Mouse (Mus musculus): Measurements from ENCODE around the gene Sec22a. TPM values are rescaled to one million over a fixed set of nuclear protein-coding genes. Genes with fewer than 3 reads are reported as not detected.

Sec22a gene
- 37.1 and 40.5 TPM in 2 replicates for polyA plus RNA-seq (2016; fragmentation: Nextera tagmentation; extraction: Ambion mirVana)

GRCm38 (mm10) chr16:35363150-35364062 lies at the start of gene Sec22a:
Gene Sec22a (minus strand): TSS chr16:35363918.
- Histone ChIP-seq H3K4me1 (peaks cover 23% of the 10 kb centered on the region), H3K27me3 (ENCODE audit: poor library complexity, severe bottlenecking) (no peaks in the 10 kb centered on the region), H3K9me3 (no peaks in the 10 kb centered on the region), H3K4me3 (peak within 1 kb of the TSS; percentile 78), H3K36me3 (replicated peaks) (peaks cover 13% of the 10 kb centered on the region), H3K27ac (peak within 1 kb of the TSS; percentile 92)
- WGBS: under 1% methylated on average over 67 of the region's 67 CpGs
- peak; percentile 96 for DNase-seq (ENCODE audit: extremely low spot score, low spot score)

DNA sequence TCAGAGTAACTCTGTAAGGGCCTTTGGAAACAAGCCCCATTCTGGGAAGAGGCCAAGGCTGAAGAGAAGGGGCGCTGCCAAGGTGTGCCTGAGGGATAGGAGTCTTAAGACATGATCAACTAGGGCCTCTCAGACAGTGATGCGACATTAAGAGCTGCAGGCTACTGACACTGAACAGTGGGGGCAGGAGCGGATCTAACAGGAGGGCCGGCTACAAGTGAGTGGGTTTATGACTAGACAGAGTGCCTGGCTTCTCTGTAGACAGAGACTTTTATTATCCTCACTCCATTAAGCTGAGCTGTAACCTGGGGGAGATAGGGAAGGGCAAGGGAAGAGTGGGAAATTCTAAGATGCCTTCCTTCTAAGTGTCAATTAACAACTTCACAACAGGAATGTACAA lies 43.0 kb upstream of the Sec22a start:
- no peak for DNase-seq (ENCODE audit: extremely low spot score, low spot score)
- H3K4me3 ChIP-seq: no peak overlapping the region
- H3K4me1 ChIP-seq: no peaks in the 10 kb centered on the region
- H3K27me3 ChIP-seq (ENCODE audit: poor library complexity, severe bottlenecking): peaks cover 3% of the 10 kb centered on the region; the same call in 1 of the 2 replicates
- 78% methylated on average over 4 of the region's 4 CpGs for WGBS
- no peak overlapping the region for H3K27ac ChIP-seq
- no peaks in the 10 kb centered on the region for H3K9me3 ChIP-seq
- peaks cover 55% of the 10 kb centered on the region for H3K36me3 ChIP-seq (replicated peaks)

GRCm38 (mm10) chr16:35406166-35406565 lies 42.4 kb upstream of the Sec22a start:
- H3K27me3 ChIP-seq (ENCODE audit: poor library complexity, severe bottlenecking): peaks cover 3% of the 10 kb centered on the region; the same call in 1 of the 2 replicates
- H3K4me3 ChIP-seq: no peak overlapping the region
- no peak for DNase-seq (ENCODE audit: extremely low spot score, low spot score)
- H3K4me1 ChIP-seq: no peaks in the 10 kb centered on the region
- peaks cover 60% of the 10 kb centered on the region for H3K36me3 ChIP-seq (replicated peaks)
- WGBS: 92% methylated on average over 4 of the region's 4 CpGs
- H3K9me3 ChIP-seq: no peaks in the 10 kb centered on the region
- H3K27ac ChIP-seq: no peak overlapping the region

- peaks cover 60% of the 10 kb centered on the region for H3K36me3 ChIP-seq (replicated peaks)
- DNase-seq (ENCODE audit: extremely low spot score, low spot score): no peak
- H3K27ac ChIP-seq: no peak overlapping the region
- WGBS: 96% methylated on average over 14 of the region's 14 CpGs
- no peaks in the 10 kb centered on the region for H3K4me1 ChIP-seq
- no peaks in the 10 kb centered on the region for H3K9me3 ChIP-seq
- H3K4me3 ChIP-seq: no peak overlapping the region
- peaks cover 3% of the 10 kb centered on the region; the same call in 1 of the 2 replicates for H3K27me3 ChIP-seq (ENCODE audit: poor library complexity, severe bottlenecking)
Measured at GRCm38 (mm10) chr16:35405348-35406080, 41.8 kb upstream of the Sec22a start.

- Histone ChIP-seq H3K36me3 (replicated peaks) (peaks cover 53% of the 10 kb centered on the region), H3K4me3 (no peak overlapping the region), H3K27me3 (ENCODE audit: poor library complexity, severe bottlenecking) (peaks cover 3% of the 10 kb centered on the region; the same call in 1 of the 2 replicates), H3K4me1 (no peaks in the 10 kb centered on the region), H3K9me3 (no peaks in the 10 kb centered on the region), H3K27ac (no peak overlapping the region)
- no peak for DNase-seq (ENCODE audit: extremely low spot score, low spot score)
- 53% methylated on average over 5 of the region's 5 CpGs for WGBS
Measured at GRCm38 (mm10) chr16:35404864-35405263, 41.1 kb upstream of the Sec22a start.

DNA sequence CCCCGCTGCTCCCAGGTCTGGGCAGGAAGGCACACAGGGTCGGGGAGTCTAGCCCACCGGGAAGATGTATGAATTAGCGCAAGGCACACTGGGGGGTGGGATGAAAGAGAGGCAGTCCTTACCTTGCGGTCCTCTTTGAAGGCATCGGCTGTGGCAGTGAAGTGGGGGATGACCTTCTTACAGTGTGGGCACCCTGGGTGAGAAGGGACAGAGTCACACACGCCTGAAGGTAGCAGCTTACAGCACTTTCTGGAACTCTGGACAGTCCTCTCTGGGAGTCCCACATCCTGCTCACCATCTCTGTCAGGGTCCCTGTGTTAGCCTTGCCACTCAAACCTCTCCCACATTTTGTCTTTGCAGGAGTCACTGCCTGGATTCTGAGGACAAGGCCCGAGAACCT lies 40.2 kb upstream of the Sec22a start:
- no peak for DNase-seq (ENCODE audit: extremely low spot score, low spot score)
- Histone ChIP-seq H3K4me3 (no peak overlapping the region), H3K36me3 (replicated peaks) (peaks cover 53% of the 10 kb centered on the region), H3K27ac (no peak overlapping the region), H3K27me3 (ENCODE audit: poor library complexity, severe bottlenecking) (peaks cover 3% of the 10 kb centered on the region; the same call in 1 of the 2 replicates), H3K9me3 (no peaks in the 10 kb centered on the region), H3K4me1 (no peaks in the 10 kb centered on the region)
- 92% methylated on average over 8 of the region's 8 CpGs for WGBS

DNA sequence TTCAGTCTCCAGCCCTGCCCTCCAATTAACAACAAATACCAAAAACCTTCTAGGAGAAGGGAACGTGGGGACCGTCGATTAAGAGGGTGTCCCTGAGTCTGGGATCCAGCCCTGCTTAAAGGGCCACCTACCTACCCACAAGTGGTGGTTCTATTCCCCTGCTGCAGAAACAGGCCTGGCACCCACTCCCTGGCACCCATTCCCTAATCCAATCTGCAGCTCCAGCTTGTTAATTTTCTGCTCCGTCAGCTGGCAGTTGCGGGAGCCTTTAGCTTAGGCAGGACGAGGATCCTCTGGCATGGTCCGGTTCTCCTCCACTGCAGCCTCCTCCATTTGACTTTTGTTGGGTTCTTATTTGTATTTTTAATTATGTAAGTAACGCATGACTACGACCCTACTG lies 39.6 kb upstream of the Sec22a start:
- Histone ChIP-seq H3K4me1 (no peaks in the 10 kb centered on the region), H3K27me3 (ENCODE audit: poor library complexity, severe bottlenecking) (peaks cover 3% of the 10 kb centered on the region; the same call in 1 of the 2 replicates), H3K9me3 (no peaks in the 10 kb centered on the region), H3K36me3 (replicated peaks) (peaks cover 58% of the 10 kb centered on the region), H3K4me3 (no peak overlapping the region), H3K27ac (no peak overlapping the region)
- 93% methylated on average over 9 of the region's 9 CpGs for WGBS
- no peak for DNase-seq (ENCODE audit: extremely low spot score, low spot score)

GRCm38 (mm10) chr16:35392813-35393212 lies 29.1 kb upstream of the Sec22a start:
- Histone ChIP-seq H3K4me3 (no peak overlapping the region), H3K4me1 (no peaks in the 10 kb centered on the region), H3K9me3 (peaks cover 4% of the 10 kb centered on the region; the same call in 1 of the 2 replicates), H3K36me3 (replicated peaks) (peaks cover 27% of the 10 kb centered on the region), H3K27ac (no peak overlapping the region), H3K27me3 (ENCODE audit: poor library complexity, severe bottlenecking) (no peaks in the 10 kb centered on the region)
- DNase-seq (ENCODE audit: extremely low spot score, low spot score): no peak
- 92% methylated on average over 8 of the region's 8 CpGs for WGBS

DNA sequence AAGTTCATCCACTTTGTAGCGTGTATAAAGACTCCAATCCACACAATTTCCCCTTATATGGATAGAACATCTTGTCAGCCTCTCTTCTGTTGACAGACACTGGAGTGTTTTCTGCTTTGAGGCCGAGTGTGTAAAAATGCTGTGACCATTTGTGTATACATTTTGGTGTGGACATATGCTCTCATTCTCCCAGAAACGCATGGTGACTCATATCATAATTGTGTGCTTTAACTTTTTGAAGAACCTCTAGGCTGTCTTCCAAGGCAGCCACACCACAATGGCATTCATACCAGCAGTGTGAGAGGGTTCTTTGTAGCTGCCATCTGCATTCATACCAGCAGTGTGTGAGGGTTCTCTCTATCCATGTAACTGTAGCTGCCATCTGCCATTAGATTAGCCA lies 21.9 kb upstream of the Sec22a start:
- WGBS: 86% methylated on average over 3 of the region's 3 CpGs
- Histone ChIP-seq H3K27me3 (ENCODE audit: poor library complexity, severe bottlenecking) (no peaks in the 10 kb centered on the region), H3K4me3 (no peak overlapping the region), H3K27ac (no peak overlapping the region), H3K9me3 (no peaks in the 10 kb centered on the region; the same call in 1 of the 2 replicates), H3K36me3 (replicated peaks) (no peaks in the 10 kb centered on the region), H3K4me1 (no peaks in the 10 kb centered on the region)
- no peak for DNase-seq (ENCODE audit: extremely low spot score, low spot score)

DNA sequence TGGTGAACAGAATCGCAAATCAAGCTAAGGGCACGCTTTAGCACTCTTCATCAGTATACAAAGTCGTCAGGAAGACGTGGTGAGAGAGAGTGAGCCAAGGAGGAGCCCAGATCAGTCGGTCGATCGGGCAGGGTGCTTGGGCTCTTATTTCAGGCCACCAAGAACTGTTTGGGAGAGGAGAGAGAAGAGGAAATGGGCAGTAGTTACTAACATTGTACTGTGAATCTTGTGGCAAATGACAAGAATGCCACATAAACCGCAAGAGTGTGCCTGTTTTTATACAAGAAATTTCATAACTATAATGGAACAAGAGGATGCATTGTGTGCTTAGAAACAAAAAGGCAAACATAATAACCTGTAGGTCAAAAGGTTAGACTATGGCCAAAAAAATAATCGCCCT lies 16.3 kb upstream of the Sec22a start:
- no peaks in the 10 kb centered on the region for H3K36me3 ChIP-seq (replicated peaks)
- no peaks in the 10 kb centered on the region for H3K9me3 ChIP-seq
- DNase-seq (ENCODE audit: extremely low spot score, low spot score): no peak
- H3K4me3 ChIP-seq: no peak overlapping the region
- H3K27ac ChIP-seq: no peak overlapping the region
- WGBS: 88% methylated on average over 9 of the region's 9 CpGs
- H3K27me3 ChIP-seq (ENCODE audit: poor library complexity, severe bottlenecking): no peaks in the 10 kb centered on the region
- no peaks in the 10 kb centered on the region for H3K4me1 ChIP-seq

- H3K36me3 ChIP-seq (replicated peaks): no peaks in the 10 kb centered on the region
- no peaks in the 10 kb centered on the region for H3K4me1 ChIP-seq
- no peak overlapping the region for H3K4me3 ChIP-seq
- H3K27me3 ChIP-seq (ENCODE audit: poor library complexity, severe bottlenecking): no peaks in the 10 kb centered on the region
- DNase-seq (ENCODE audit: extremely low spot score, low spot score): no peak
- H3K27ac ChIP-seq: no peak overlapping the region
- WGBS: 88% methylated on average over 3 of the region's 3 CpGs
- H3K9me3 ChIP-seq: no peaks in the 10 kb centered on the region
Measured at GRCm38 (mm10) chr16:35379344-35379743, 15.6 kb upstream of the Sec22a start.

GRCm38 (mm10) chr16:35364063-35364428 lies 328 bp upstream of the Sec22a start:
- H3K4me1 ChIP-seq: peaks cover 23% of the 10 kb centered on the region
- peak overlapping the region; percentile 92 for H3K27ac ChIP-seq
- no peaks in the 10 kb centered on the region for H3K27me3 ChIP-seq (ENCODE audit: poor library complexity, severe bottlenecking)
- no peaks in the 10 kb centered on the region for H3K9me3 ChIP-seq
- H3K4me3 ChIP-seq: peak overlapping the region; percentile 78
- DNase-seq (ENCODE audit: extremely low spot score, low spot score): no peak
- H3K36me3 ChIP-seq (replicated peaks): peaks cover 13% of the 10 kb centered on the region
- WGBS: under 1% methylated on average over 7 of the region's 7 CpGs

- Histone ChIP-seq H3K27me3 (ENCODE audit: poor library complexity, severe bottlenecking) (no peaks in the 10 kb centered on the region), H3K27ac (no peak overlapping the region), H3K36me3 (replicated peaks) (peaks cover 13% of the 10 kb centered on the region), H3K4me1 (peaks cover 23% of the 10 kb centered on the region), H3K4me3 (no peak overlapping the region), H3K9me3 (no peaks in the 10 kb centered on the region)
- 90% methylated on average over 2 of the region's 2 CpGs for WGBS
- no peak for DNase-seq (ENCODE audit: extremely low spot score, low spot score)
Measured at GRCm38 (mm10) chr16:35362221-35362620, 1.5 kb downstream of the Sec22a start.

All from forebrain, embryonic 10.5 days (tissue).